Mouse (Mus musculus) stomach, embryonic 14.5 days (tissue): ENCODE results near the gene Gm10663. TPM values are rescaled to one million over a fixed set of nuclear protein-coding genes. Genes with fewer than 3 reads are reported as not detected.

ENCODE experiments used
- ATAC-seq: fragments of 200-750 bp; cut with Nextera tagmentation; 2 replicates; pipeline ENCODE4 v1.8.0; 2017; ENCODE audit warnings: low read depth, moderate TSS enrichment; ENCODE audit not compliant: insufficient number of reproducible peaks, insufficient read depth, low FRiP score
- H3K27ac ChIP-seq: fragments of 300-500 bp; sonication (generic); 2 replicates; pipeline ENCODE4 v1.5.1; 2014; ENCODE audit warnings: mild to moderate bottlenecking, low read length, moderate library complexity, mixed read lengths
- H3K27me3 ChIP-seq: fragments of 300-500 bp; sonication (generic); 2 replicates; pipeline ENCODE4 v1.6.1; 2014; ENCODE audit warnings: low read length, control low read depth, mixed read lengths; ENCODE audit not compliant: control insufficient read depth, insufficient read depth
- H3K36me3 ChIP-seq: fragments of 300-500 bp; sonication (generic); 2 replicates; pipeline ENCODE4 v1.6.1; 2014; ENCODE audit warnings: mild to moderate bottlenecking, control low read depth, low read length, moderate library complexity, mixed read lengths; ENCODE audit not compliant: control insufficient read depth, insufficient read depth
- H3K4me1 ChIP-seq: fragments of 300-500 bp; sonication (generic); 2 replicates; pipeline ENCODE4 v1.6.1; 2014; ENCODE audit warnings: low read length, control low read depth, mixed read lengths; ENCODE audit not compliant: control insufficient read depth, insufficient read depth
- H3K4me2 ChIP-seq: fragments of 300-500 bp; sonication (generic); replicated peaks from 2 replicates; pipeline ENCODE4 v1.6.1; 2014; ENCODE audit warnings: low read depth, low read length, control low read depth
- H3K4me3 ChIP-seq: fragments of 300-500 bp; sonication (generic); 2 replicates; pipeline ENCODE4 v1.5.1; 2014; ENCODE audit warnings: low read depth, low read length, control low read depth
- H3K9ac ChIP-seq: fragments of 300-500 bp; sonication (generic); replicated peaks from 2 replicates; pipeline ENCODE4 v1.6.1; 2014; ENCODE audit warnings: low read depth, mild to moderate bottlenecking, control low read depth, low read length, moderate library complexity, mixed read lengths
- H3K9me3 ChIP-seq: fragments of 300-500 bp; sonication (generic); 2 replicates; pipeline ENCODE4 v1.6.1; 2016; ENCODE audit warnings: low read depth, low read length, control low read depth; ENCODE audit not compliant: control insufficient read depth
- WGBS: fragments of 180-500 bp; shearing (Covaris S2); extraction: QIAGEN DNeasy Blood & Tissue Kit; methylation state at CpG from one replicate; pipeline ENCODE4 v1.1.7; 2014; 5-methylcytosine and 5-hydroxymethylcytosine counted together
- polyA plus RNA-seq: library from polyadenylated mRNA; unstranded; fragments of >200 nt; fragmentation: Nextera tagmentation; extraction: Ambion mirVana; gene quantifications from 2 replicates; pipeline ENCODE4 v1.2.1, GENCODE M21; 2014

The Gm10663 gene
- polyA plus RNA-seq: not detected in 2 replicates

DNA sequence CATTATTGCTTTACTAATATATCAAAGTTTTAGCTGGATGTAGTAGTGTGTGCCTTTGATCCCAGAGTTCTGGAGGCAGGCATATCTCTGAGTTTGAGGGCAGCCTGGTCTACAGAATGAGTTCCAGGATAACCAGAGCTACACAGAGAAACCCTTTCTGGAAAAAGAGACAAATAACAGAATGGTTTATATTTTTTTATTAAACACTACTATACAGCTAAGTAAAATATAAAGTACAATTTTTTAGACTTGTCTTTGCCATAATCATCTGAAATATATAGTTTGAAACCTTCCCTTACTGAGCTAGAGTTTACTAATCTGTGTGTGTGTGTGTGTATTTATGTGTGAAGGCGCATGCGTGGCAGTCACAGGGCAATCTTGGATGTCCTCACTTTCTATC lies at the start of gene Gm10663:
Gm10663 (plus strand) TSS at position 301 of the 400 bp plus-strand sequence.
- no peaks in the 10 kb centered on the region for H3K27me3 ChIP-seq
- H3K9me3 ChIP-seq: no peaks in the 10 kb centered on the region
- WGBS: 79% methylated on average over 2 of the region's 2 CpGs
- no peak within 1 kb of the TSS for H3K27ac ChIP-seq
- no peaks in the 10 kb centered on the region for H3K36me3 ChIP-seq
- no peaks in the 10 kb centered on the region for H3K4me1 ChIP-seq
- H3K4me2 ChIP-seq: no peak within 1 kb of the TSS
- no peak within 1 kb of the TSS for H3K4me3 ChIP-seq
- H3K9ac ChIP-seq: no peak within 1 kb of the TSS
- ATAC-seq: no peak

DNA sequence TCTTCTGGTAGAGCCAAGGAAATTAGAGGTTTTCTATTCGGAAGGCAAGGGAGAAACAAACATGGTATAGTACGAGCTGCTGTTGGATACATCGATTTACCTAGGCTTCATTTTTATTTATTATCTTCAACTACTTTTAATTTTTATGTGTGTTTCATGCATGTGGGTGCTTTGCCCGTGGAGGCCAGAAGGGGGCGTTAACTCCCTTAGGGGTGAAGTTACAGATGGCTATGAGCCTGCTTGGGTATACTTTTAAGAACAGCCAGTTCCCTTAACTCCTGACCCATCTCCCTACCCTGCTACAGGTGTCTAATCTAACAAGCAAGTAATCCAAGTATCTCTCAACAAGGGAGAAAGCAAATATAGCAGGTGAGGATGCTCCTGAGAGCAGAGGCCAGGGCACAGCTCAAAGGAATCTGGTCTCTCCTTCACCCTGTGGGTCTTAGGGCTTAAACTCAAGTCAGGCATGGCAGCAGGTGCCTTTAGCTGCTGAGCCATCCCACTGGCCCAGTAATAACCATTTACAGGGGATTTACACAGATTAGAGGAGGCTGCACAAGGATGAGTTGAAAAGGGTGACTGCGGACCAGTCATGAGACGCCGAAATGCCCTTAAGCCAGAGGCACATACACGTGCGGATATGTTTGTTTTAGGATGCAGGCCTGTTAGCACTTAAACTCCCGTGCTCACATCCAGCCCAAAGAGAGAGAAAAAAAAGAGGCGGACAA lies 45.7 kb upstream of the Gm10663 start:
- Histone ChIP-seq H3K4me3 (no peak overlapping the region), H3K4me1 (peaks cover 4% of the 10 kb centered on the region; the same call in 1 of the 2 replicates), H3K4me2 (no peak overlapping the region), H3K27me3 (no peaks in the 10 kb centered on the region), H3K36me3 (no peaks in the 10 kb centered on the region), H3K27ac (no peak overlapping the region), H3K9ac (no peak overlapping the region), H3K9me3 (no peaks in the 10 kb centered on the region)
- WGBS: 77% methylated on average over 12 of the region's 12 CpGs
- ATAC-seq: no peak

DNA sequence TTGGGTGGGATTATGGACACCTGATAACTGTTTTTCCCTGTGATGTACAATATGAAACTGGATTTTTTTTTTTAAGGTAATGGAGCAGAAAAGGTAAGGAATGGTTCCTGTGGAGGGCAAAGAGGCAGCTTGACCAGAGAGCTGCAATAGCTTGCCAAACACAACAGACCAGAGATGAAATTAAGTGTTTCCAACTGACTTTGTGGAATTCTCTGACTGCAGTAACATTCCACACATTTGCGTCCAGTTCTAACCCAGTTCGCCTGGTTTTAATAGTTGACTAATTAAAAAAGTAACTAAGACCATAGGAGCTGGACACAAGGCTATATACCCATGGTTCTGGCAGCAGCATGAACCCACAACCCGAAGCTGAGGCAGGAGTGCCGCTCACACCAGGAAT lies 45.1 kb upstream of the Gm10663 start:
- no peak overlapping the region for H3K4me2 ChIP-seq
- ATAC-seq: no peak

DNA sequence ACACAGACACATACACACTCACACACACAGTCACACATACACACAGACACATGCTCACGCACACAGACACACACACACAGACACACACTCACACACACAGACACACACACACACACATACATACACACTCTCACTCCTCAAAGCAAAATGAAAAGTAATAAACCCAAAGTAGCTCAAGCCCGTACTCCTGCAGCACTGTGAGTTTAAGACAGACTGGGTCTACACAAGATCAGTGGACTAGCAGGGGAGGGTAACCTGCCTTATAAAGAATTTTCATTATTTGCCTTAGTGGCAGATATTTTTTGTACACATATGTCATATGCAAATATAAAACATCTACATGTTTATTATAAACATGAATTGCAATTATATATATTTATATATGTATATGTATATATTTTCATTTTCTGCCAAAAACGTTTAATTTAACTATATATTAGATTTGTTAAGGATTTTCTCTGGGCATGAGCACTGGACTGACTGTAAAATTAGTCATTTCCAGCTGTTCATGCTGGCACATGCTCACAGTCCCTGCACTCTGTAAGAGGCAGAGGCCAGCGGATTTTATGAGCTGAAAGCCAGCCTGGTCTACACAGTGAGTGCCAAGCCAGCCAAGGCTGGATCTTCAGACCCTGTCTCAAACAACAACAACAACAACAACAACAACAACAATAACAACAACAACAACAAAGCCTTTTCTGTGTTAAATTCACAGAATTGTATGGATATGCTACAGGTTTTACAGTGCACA lies 43.9 kb upstream of the Gm10663 start:
- no peaks in the 10 kb centered on the region for H3K36me3 ChIP-seq
- H3K27me3 ChIP-seq: no peaks in the 10 kb centered on the region
- H3K9ac ChIP-seq: no peak overlapping the region
- no peaks in the 10 kb centered on the region for H3K9me3 ChIP-seq
- 68% methylated on average over 4 of the region's 4 CpGs for WGBS
- ATAC-seq: no peak
- H3K4me3 ChIP-seq: no peak overlapping the region
- H3K4me1 ChIP-seq: peaks cover 11% of the 10 kb centered on the region; the same call in 1 of the 2 replicates
- no peak overlapping the region for H3K27ac ChIP-seq
- no peak overlapping the region for H3K4me2 ChIP-seq

More for the DNA sequence above, 45.1 kb upstream of the Gm10663 start:
- no peaks in the 10 kb centered on the region for H3K36me3 ChIP-seq
- peaks cover 11% of the 10 kb centered on the region; the same call in 1 of the 2 replicates for H3K4me1 ChIP-seq
- H3K27ac ChIP-seq: no peak overlapping the region
- H3K4me3 ChIP-seq: no peak overlapping the region
- no peaks in the 10 kb centered on the region for H3K27me3 ChIP-seq
- WGBS: 81% methylated on average over 4 of the region's 4 CpGs
- H3K9me3 ChIP-seq: no peaks in the 10 kb centered on the region
- no peak overlapping the region for H3K9ac ChIP-seq

DNA sequence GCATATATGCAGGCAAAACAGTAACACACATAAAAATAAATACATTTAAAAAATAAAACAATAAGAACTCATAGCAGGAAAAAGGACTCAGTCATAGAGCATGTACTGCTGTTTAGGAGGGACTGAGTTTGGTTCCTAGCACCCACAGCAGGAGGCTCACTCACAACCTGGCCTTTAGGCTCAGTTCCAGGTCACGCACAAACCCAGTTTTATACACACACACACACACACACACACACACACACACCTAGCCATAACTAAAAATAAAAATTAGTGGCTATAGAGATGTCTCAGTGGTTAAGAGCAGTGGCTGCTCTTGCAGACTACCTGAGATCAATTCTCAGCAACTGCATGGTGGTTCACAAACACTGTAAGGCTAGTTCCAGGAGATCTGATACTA lies 42.7 kb upstream of the Gm10663 start:
- H3K27ac ChIP-seq: no peak overlapping the region
- no peak for ATAC-seq
- WGBS: 100% methylated on average over 1 of the region's 1 CpGs
- no peaks in the 10 kb centered on the region for H3K36me3 ChIP-seq
- H3K4me2 ChIP-seq: no peak overlapping the region
- no peak overlapping the region for H3K9ac ChIP-seq
- no peak overlapping the region for H3K4me3 ChIP-seq
- peaks cover 11% of the 10 kb centered on the region; the same call in 1 of the 2 replicates for H3K4me1 ChIP-seq
- no peaks in the 10 kb centered on the region for H3K9me3 ChIP-seq
- H3K27me3 ChIP-seq: no peaks in the 10 kb centered on the region

DNA sequence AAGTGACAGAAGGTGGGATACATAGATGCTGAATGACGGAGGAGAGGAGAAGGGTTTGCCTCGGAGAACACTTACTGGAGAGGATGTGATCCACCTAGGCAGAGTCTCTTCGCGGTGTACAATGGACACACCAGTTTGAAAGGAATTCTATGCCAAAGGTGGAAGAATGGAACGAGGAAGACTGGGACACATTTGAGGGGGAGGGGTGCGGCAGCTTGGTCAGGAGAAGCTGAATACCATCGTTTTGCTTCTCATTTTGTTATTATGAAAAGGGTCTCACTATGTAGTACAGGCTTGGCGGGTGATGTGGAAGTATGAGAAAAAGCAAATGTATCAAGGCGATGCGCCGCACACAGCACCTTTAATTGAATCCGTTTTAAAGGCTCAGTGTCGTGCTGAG lies 41.8 kb upstream of the Gm10663 start:
- Histone ChIP-seq H3K9me3 (no peaks in the 10 kb centered on the region), H3K27ac (no peak overlapping the region), H3K27me3 (no peaks in the 10 kb centered on the region), H3K4me1 (peaks cover 16% of the 10 kb centered on the region), H3K36me3 (no peaks in the 10 kb centered on the region), H3K4me3 (no peak overlapping the region), H3K9ac (no peak overlapping the region), H3K4me2 (no peak overlapping the region)
- WGBS: 63% methylated on average over 13 of the region's 13 CpGs
- no peak for ATAC-seq

DNA sequence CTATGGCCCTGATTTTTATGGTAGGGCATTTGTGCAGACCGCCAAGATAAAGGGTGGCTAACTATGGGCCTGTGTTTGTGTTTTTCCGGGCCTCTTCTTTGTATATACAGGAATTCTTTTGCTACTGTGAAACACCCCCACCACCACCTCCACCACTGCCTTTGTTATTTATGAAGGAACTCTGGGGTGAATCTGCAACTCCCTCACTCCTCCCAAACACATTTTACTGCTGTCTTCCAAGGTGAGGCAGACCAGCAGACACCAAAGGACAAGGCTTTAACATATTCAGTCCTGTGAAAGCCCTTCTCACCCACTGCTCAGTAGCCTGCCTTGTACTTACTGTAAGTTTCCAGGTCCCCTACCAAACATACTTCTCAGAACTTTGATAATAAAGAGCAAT lies 40.7 kb upstream of the Gm10663 start:
- no peak for ATAC-seq
- no peak overlapping the region for H3K9ac ChIP-seq
- H3K9me3 ChIP-seq: no peaks in the 10 kb centered on the region
- H3K4me2 ChIP-seq: no peak overlapping the region
- 26% methylated on average over 2 of the region's 2 CpGs for WGBS
- H3K4me3 ChIP-seq: no peak overlapping the region
- no peaks in the 10 kb centered on the region for H3K27me3 ChIP-seq
- H3K36me3 ChIP-seq: no peaks in the 10 kb centered on the region
- H3K27ac ChIP-seq: no peak overlapping the region; the same call in 1 of the 2 replicates
- peaks cover 16% of the 10 kb centered on the region for H3K4me1 ChIP-seq

DNA sequence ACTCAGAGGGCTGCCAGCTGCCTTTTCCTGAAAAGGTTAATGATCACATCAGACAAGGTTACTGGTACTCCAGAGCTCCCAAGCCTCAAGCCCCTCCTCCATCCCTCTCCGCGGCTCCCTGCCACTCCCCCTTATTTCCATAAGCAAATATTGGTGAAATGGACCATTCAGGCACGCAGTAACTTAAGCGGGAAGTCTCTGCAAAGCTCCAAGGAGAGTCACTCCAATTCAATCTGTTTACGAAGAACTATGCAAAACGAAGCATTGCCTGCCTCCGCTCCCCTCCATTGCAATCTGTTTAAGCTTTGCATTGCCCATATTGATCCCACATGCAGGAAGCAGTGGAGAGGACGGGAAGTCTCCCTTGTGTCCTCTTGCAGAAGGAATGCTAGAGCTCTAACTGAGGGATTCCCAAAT lies 37.7 kb upstream of the Gm10663 start, which contains the start of gene Apela:
Apela (minus strand) TSS at position 220 of the 417 bp plus-strand sequence.
- Histone ChIP-seq H3K4me3 (peak within 1 kb of the TSS; percentile 16), H3K9me3 (no peaks in the 10 kb centered on the region), H3K27me3 (no peaks in the 10 kb centered on the region), H3K4me2 (peak within 1 kb of the TSS; percentile 47), H3K36me3 (no peaks in the 10 kb centered on the region), H3K9ac (no peak within 1 kb of the TSS), H3K27ac (no peak within 1 kb of the TSS), H3K4me1 (peaks cover 16% of the 10 kb centered on the region)
- WGBS: 0% methylated on average over 8 of the region's 8 CpGs
- ATAC-seq: peak; percentile 87
